Mouse (Mus musculus): Measurements from ENCODE around the gene 2410131K14Rik.

Gene 2410131K14Rik

GRCm38 (mm10) chr5:118261181-118261580 lies 16.2 kb downstream of the 2410131K14Rik start:
- DNase-seq (ENCODE audit: inconsistent ontology term): no peak

GRCm38 (mm10) chr5:118262418-118262817 lies 17.4 kb downstream of the 2410131K14Rik start:
- DNase-seq (ENCODE audit: inconsistent ontology term): no peak

GRCm38 (mm10) chr5:118264279-118264678 lies 19.3 kb downstream of the 2410131K14Rik start:
- peak; percentile 20 for DNase-seq (ENCODE audit: inconsistent ontology term)

- no peak for DNase-seq (ENCODE audit: inconsistent ontology term)
These were observed 20.3 kb downstream of the 2410131K14Rik start for GRCm38 (mm10) chr5:118265366-118265765.

- no peak for DNase-seq (ENCODE audit: inconsistent ontology term)
These were observed 21.3 kb downstream of the 2410131K14Rik start for GRCm38 (mm10) chr5:118266309-118266708.

GRCm38 (mm10) chr5:118268987-118269386 lies 24.0 kb downstream of the 2410131K14Rik start:
- peak; percentile 75 for DNase-seq (ENCODE audit: inconsistent ontology term)

- no peak for DNase-seq (ENCODE audit: inconsistent ontology term)
These were observed 26.6 kb downstream of the 2410131K14Rik start for GRCm38 (mm10) chr5:118271449-118272110.

GRCm38 (mm10) chr5:118273446-118273845 lies 28.4 kb downstream of the 2410131K14Rik start:
- no peak for DNase-seq (ENCODE audit: inconsistent ontology term)

GRCm38 (mm10) chr5:118274546-118274945 lies 29.5 kb downstream of the 2410131K14Rik start:
- peak; percentile 50 for DNase-seq (ENCODE audit: inconsistent ontology term)

- no peak for DNase-seq (ENCODE audit: inconsistent ontology term)
These were observed 31.3 kb downstream of the 2410131K14Rik start for GRCm38 (mm10) chr5:118276281-118276680.

- no peak for DNase-seq (ENCODE audit: inconsistent ontology term)
These were observed 31.7 kb downstream of the 2410131K14Rik start for GRCm38 (mm10) chr5:118276711-118277110.

GRCm38 (mm10) chr5:118277741-118278495 lies 32.9 kb downstream of the 2410131K14Rik start:
- no peak for DNase-seq (ENCODE audit: inconsistent ontology term)

- DNase-seq (ENCODE audit: inconsistent ontology term): no peak
These were observed 46.4 kb downstream of the 2410131K14Rik start for GRCm38 (mm10) chr5:118291453-118291852.

GRCm38 (mm10) chr5:118292476-118292875 lies 47.4 kb downstream of the 2410131K14Rik start:
- no peak for DNase-seq (ENCODE audit: inconsistent ontology term)

GRCm38 (mm10) chr5:118294086-118294864 lies 49.2 kb downstream of the 2410131K14Rik start:
- peak; percentile 94 for DNase-seq (ENCODE audit: inconsistent ontology term)

- DNase-seq (ENCODE audit: inconsistent ontology term): no peak
These were observed 49.8 kb downstream of the 2410131K14Rik start for GRCm38 (mm10) chr5:118294865-118295258.

- peak; percentile 25 for DNase-seq (ENCODE audit: inconsistent ontology term)
These were observed 52.3 kb downstream of the 2410131K14Rik start for GRCm38 (mm10) chr5:118297338-118297746.

GRCm38 (mm10) chr5:118299720-118300400 lies 54.8 kb downstream of the 2410131K14Rik start:
- DNase-seq (ENCODE audit: inconsistent ontology term): no peak

- DNase-seq (ENCODE audit: inconsistent ontology term): no peak
These were observed 57.6 kb downstream of the 2410131K14Rik start for GRCm38 (mm10) chr5:118302466-118303155.

- DNase-seq (ENCODE audit: inconsistent ontology term): no peak
These were observed 60.1 kb downstream of the 2410131K14Rik start for GRCm38 (mm10) chr5:118304970-118305618.
